Mouse (Mus musculus) lung, embryonic 16.5 days (tissue): Measurements from ENCODE around the gene Rbm20. TPM values are rescaled to one million over a fixed set of nuclear protein-coding genes. Genes with fewer than 3 reads are reported as not detected.

ENCODE experiments used
- ATAC-seq: fragments of 200-750 bp; cut with Nextera tagmentation; 2 replicates; pipeline ENCODE4 v1.8.0; 2017; ENCODE audit warnings: low read depth, mild to moderate bottlenecking, moderate library complexity
- H3K27ac ChIP-seq: fragments of 300-500 bp; sonication (generic); 2 replicates; pipeline ENCODE4 v1.5.1; 2014; ENCODE audit warnings: mild to moderate bottlenecking, control low read depth, low read length
- H3K27me3 ChIP-seq: fragments of 300-500 bp; sonication (generic); 2 replicates; pipeline ENCODE4 v1.6.1; 2014; ENCODE audit warnings: low read depth, low read length, mixed read lengths; ENCODE audit not compliant: control insufficient read depth, insufficient read depth
- H3K36me3 ChIP-seq: fragments of 300-500 bp; sonication (generic); 2 replicates; pipeline ENCODE4 v1.6.1; 2014; ENCODE audit warnings: low read length; ENCODE audit not compliant: control insufficient read depth, insufficient read depth
- H3K4me1 ChIP-seq: fragments of 300-500 bp; sonication (generic); replicated peaks from 2 replicates; pipeline ENCODE4 v1.6.1; 2014; ENCODE audit warnings: low read length, mixed read lengths; ENCODE audit not compliant: control insufficient read depth, insufficient read depth
- H3K4me2 ChIP-seq: fragments of 300-500 bp; sonication (generic); 2 replicates; pipeline ENCODE4 v1.6.1; 2014; ENCODE audit warnings: low read depth, low read length, control low read depth
- H3K4me3 ChIP-seq: fragments of 300-500 bp; sonication (generic); 2 replicates; pipeline ENCODE4 v1.5.1; 2014; ENCODE audit warnings: mild to moderate bottlenecking, low read length, control low read depth
- H3K9ac ChIP-seq: fragments of 300-500 bp; sonication (generic); 2 replicates; pipeline ENCODE4 v1.6.1; 2014; ENCODE audit warnings: low read length, control low read depth
- H3K9me3 ChIP-seq: fragments of 300-500 bp; sonication (generic); 2 replicates; pipeline ENCODE4 v1.6.1; 2016; ENCODE audit warnings: low read length; ENCODE audit not compliant: control insufficient read depth
- WGBS: fragments of 180-500 bp; shearing (Covaris S2); extraction: QIAGEN DNeasy Blood & Tissue Kit; methylation state at CpG from one replicate; pipeline ENCODE4 v1.1.7; 2014; 5-methylcytosine and 5-hydroxymethylcytosine counted together
- polyA plus RNA-seq: library from polyadenylated mRNA; unstranded; fragments of >200 nt; fragmentation: Nextera tagmentation; extraction: Ambion mirVana; gene quantifications from 2 replicates; pipeline ENCODE4 v1.2.1, GENCODE M21; 2015

Rbm20 gene
- polyA plus RNA-seq, 1 experiment from 2014 or later, result 1.5 TPM

- Histone ChIP-seq H3K9me3 (no peaks in the 10 kb centered on the region), H3K4me3 (no peak overlapping the region), H3K9ac (no peak overlapping the region), H3K27me3 (no peaks in the 10 kb centered on the region), H3K36me3 (no peaks in the 10 kb centered on the region), H3K4me1 (no peaks in the 10 kb centered on the region), H3K27ac (no peak overlapping the region), H3K4me2 (no peak overlapping the region)
- WGBS, result 56% methylated on average over 6 of the region's 6 CpGs
- ATAC-seq, result 0 out of 2 replicates have a peak, but pooled peaks have one; percentile 23
Observed at GRCm38 (mm10) chr19:53738701-53739131, 61.6 kb downstream of the Rbm20 start.

- no peak for ATAC-seq
Observed at GRCm38 (mm10) chr19:53739570-53740266, 62.6 kb downstream of the Rbm20 start.

GRCm38 (mm10) chr19:53740750-53741380, 63.8 kb downstream of the Rbm20 start:
- Histone ChIP-seq H3K4me2 (no peak overlapping the region), H3K27me3 (no peaks in the 10 kb centered on the region), H3K9me3 (no peaks in the 10 kb centered on the region), H3K4me3 (no peak overlapping the region), H3K27ac (no peak overlapping the region), H3K36me3 (no peaks in the 10 kb centered on the region), H3K9ac (no peak overlapping the region), H3K4me1 (no peaks in the 10 kb centered on the region)
- WGBS, result 87% methylated on average over 1 of the region's 1 CpGs
- ATAC-seq, result no peak

More at GRCm38 (mm10) chr19:53739570-53740266, 62.6 kb downstream of the Rbm20 start:
- no peak overlapping the region for H3K4me3 ChIP-seq
- no peak overlapping the region for H3K9ac ChIP-seq
- no peak overlapping the region for H3K4me2 ChIP-seq
- H3K4me1 ChIP-seq, result no peaks in the 10 kb centered on the region
- no peaks in the 10 kb centered on the region for H3K9me3 ChIP-seq
- H3K36me3 ChIP-seq, result no peaks in the 10 kb centered on the region
- WGBS, result 58% methylated on average over 8 of the region's 8 CpGs
- H3K27ac ChIP-seq, result no peak overlapping the region
- H3K27me3 ChIP-seq, result no peaks in the 10 kb centered on the region

GRCm38 (mm10) chr19:53741902-53742301, 64.8 kb downstream of the Rbm20 start:
- Histone ChIP-seq H3K4me2 (no peak overlapping the region), H3K4me1 (no peaks in the 10 kb centered on the region), H3K27me3 (no peaks in the 10 kb centered on the region), H3K27ac (no peak overlapping the region), H3K4me3 (no peak overlapping the region), H3K9me3 (no peaks in the 10 kb centered on the region), H3K36me3 (no peaks in the 10 kb centered on the region), H3K9ac (no peak overlapping the region)
- 63% methylated on average over 3 of the region's 3 CpGs for WGBS
- ATAC-seq, result no peak

- H3K4me1 ChIP-seq, result no peaks in the 10 kb centered on the region
- H3K4me2 ChIP-seq, result no peak overlapping the region
- 54% methylated on average over 3 of the region's 3 CpGs for WGBS
- no peak overlapping the region for H3K27ac ChIP-seq
- no peak for ATAC-seq
- H3K36me3 ChIP-seq, result no peaks in the 10 kb centered on the region
- H3K27me3 ChIP-seq, result no peaks in the 10 kb centered on the region
- no peaks in the 10 kb centered on the region for H3K9me3 ChIP-seq
- H3K4me3 ChIP-seq, result no peak overlapping the region
- no peak overlapping the region for H3K9ac ChIP-seq
Observed at GRCm38 (mm10) chr19:53745354-53745753, 68.2 kb downstream of the Rbm20 start.

- ATAC-seq, result no peak
- Histone ChIP-seq H3K4me2 (no peak overlapping the region), H3K36me3 (no peaks in the 10 kb centered on the region), H3K27ac (no peak overlapping the region), H3K9ac (no peak overlapping the region), H3K4me1 (no peaks in the 10 kb centered on the region), H3K27me3 (no peaks in the 10 kb centered on the region), H3K4me3 (no peak overlapping the region), H3K9me3 (no peaks in the 10 kb centered on the region)
- 52% methylated on average over 9 of the region's 9 CpGs for WGBS
Observed at GRCm38 (mm10) chr19:53746116-53746515, 69.0 kb downstream of the Rbm20 start.

- ATAC-seq, result no peak
- Histone ChIP-seq H3K4me3 (no peak overlapping the region), H3K36me3 (no peaks in the 10 kb centered on the region), H3K27ac (no peak overlapping the region), H3K4me1 (no peaks in the 10 kb centered on the region), H3K9me3 (no peaks in the 10 kb centered on the region), H3K9ac (no peak overlapping the region), H3K27me3 (no peaks in the 10 kb centered on the region), H3K4me2 (no peak overlapping the region)
- WGBS, result 83% methylated on average over 13 of the region's 13 CpGs
Observed at GRCm38 (mm10) chr19:53748236-53748775, 71.2 kb downstream of the Rbm20 start.

GRCm38 (mm10) chr19:53749326-53749725, 72.2 kb downstream of the Rbm20 start:
- Histone ChIP-seq H3K27me3 (no peaks in the 10 kb centered on the region), H3K36me3 (no peaks in the 10 kb centered on the region), H3K9me3 (no peaks in the 10 kb centered on the region), H3K27ac (no peak overlapping the region), H3K4me2 (no peak overlapping the region), H3K4me3 (no peak overlapping the region), H3K9ac (no peak overlapping the region), H3K4me1 (no peaks in the 10 kb centered on the region)
- no peak for ATAC-seq
- 93% methylated on average over 8 of the region's 8 CpGs for WGBS

- Histone ChIP-seq H3K4me1 (no peaks in the 10 kb centered on the region), H3K4me2 (no peak overlapping the region), H3K27ac (no peak overlapping the region), H3K36me3 (no peaks in the 10 kb centered on the region), H3K27me3 (no peaks in the 10 kb centered on the region), H3K9me3 (peaks cover 2% of the 10 kb centered on the region; the same call in 1 of the 2 replicates), H3K9ac (no peak overlapping the region), H3K4me3 (no peak overlapping the region)
- 51% methylated on average over 22 of the region's 22 CpGs for WGBS
- no peak for ATAC-seq
Observed at GRCm38 (mm10) chr19:53751420-53752185, 74.5 kb downstream of the Rbm20 start.
